Mouse (Mus musculus): ENCODE results near the gene Zbtb11. TPM values are rescaled to one million over a fixed set of nuclear protein-coding genes. Genes with fewer than 3 reads are reported as not detected.

Zbtb11 gene
- polyA plus RNA-seq, 1 experiment from 2014 or later = 18.4 TPM

DNA sequence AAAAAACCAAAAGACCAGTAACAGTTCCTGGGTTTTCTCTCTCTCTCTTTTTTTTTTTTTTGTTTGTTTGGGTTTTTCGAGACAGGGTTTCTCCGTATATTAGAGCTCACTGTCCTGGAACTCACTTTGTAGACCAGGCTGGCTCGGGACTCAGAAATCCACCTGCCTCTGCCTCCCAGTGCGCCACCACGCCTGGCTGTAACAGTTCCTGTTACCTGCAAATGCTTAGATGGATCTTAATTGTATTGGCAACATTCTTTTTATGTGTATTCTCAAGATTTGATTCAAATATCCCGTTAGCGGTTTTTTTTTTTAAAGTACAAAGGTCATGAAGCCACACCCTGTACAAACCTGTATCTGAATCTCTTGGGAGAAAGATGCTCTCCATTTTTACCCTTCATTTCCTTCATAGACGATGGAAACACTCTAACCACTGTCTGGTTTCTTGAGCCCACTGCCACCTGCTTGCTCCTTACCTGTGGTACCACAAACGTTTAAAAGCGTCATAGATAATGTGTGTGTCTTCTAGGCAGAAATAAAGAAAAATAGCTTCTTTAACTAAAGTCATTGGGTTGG, 969 bp upstream of the Zbtb11 start:
- Histone ChIP-seq H3K4me3 (peak overlapping the region; percentile 96), H3K9ac (no peak overlapping the region), H3K4me1 (peaks cover 10% of the 10 kb centered on the region), H3K36me3 (peaks cover 37% of the 10 kb centered on the region), H3K4me2 (replicated peaks) (peak overlapping the region; percentile 80), H3K27me3 (replicated peaks) (no peaks in the 10 kb centered on the region), H3K9me3 (no peaks in the 10 kb centered on the region), H3K27ac (no peak overlapping the region)
- 60% methylated on average over 10 of the region's 10 CpGs for WGBS
- ATAC-seq (ENCODE audit: low FRiP score, low read depth) = no peak

- ATAC-seq (ENCODE audit: low FRiP score, low read depth) = peak; percentile 78
- 0% methylated on average over 55 of the region's 55 CpGs for WGBS
- Histone ChIP-seq H3K9me3 (no peaks in the 10 kb centered on the region), H3K4me1 (peaks cover 10% of the 10 kb centered on the region), H3K4me2 (replicated peaks) (peak overlapping the region; percentile 80), H3K36me3 (peaks cover 27% of the 10 kb centered on the region), H3K9ac (peak overlapping the region; percentile 93), H3K27me3 (replicated peaks) (no peaks in the 10 kb centered on the region), H3K4me3 (peak overlapping the region; percentile 96), H3K27ac (peak overlapping the region; percentile 70)
These were observed 696 bp downstream of the Zbtb11 start for GRCm38 (mm10) chr16:55974256-55974902.

- Histone ChIP-seq H3K9ac (peak overlapping the region; percentile 93), H3K27me3 (replicated peaks) (no peaks in the 10 kb centered on the region), H3K4me3 (peak overlapping the region; percentile 96), H3K36me3 (peaks cover 22% of the 10 kb centered on the region), H3K4me1 (peaks cover 10% of the 10 kb centered on the region), H3K9me3 (no peaks in the 10 kb centered on the region), H3K27ac (peak overlapping the region; percentile 70), H3K4me2 (replicated peaks) (peak overlapping the region; percentile 80)
- 13% methylated on average over 14 of the region's 14 CpGs for WGBS
- no peak for ATAC-seq (ENCODE audit: low FRiP score, low read depth)
These were observed 1.2 kb downstream of the Zbtb11 start for GRCm38 (mm10) chr16:55974903-55975285.

DNA sequence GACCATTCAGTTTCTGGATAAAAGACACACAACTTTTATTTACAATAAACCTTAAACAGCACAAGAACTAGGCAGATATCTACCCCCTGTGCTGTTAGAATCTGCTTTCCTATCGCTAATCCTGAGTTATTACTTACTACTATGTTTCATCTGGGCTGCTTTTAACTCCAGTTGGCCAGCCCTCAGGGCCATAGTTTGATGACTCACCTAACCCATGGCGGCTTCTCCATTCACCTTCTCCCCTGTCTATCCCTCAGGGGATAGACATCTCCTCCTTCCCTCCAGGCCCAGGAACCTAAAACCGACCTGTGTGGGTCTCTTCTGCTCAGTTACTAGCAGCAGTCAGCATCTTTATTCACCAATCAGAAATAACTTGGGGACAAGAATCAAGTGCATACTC, 12.3 kb downstream of the Zbtb11 start:
- no peak overlapping the region for H3K9ac ChIP-seq
- H3K27me3 ChIP-seq (replicated peaks) = no peaks in the 10 kb centered on the region
- no peak for ATAC-seq (ENCODE audit: low FRiP score, low read depth)
- no peak overlapping the region for H3K4me2 ChIP-seq (replicated peaks)
- no peaks in the 10 kb centered on the region for H3K9me3 ChIP-seq
- no peaks in the 10 kb centered on the region for H3K4me1 ChIP-seq
- WGBS = 94% methylated on average over 3 of the region's 3 CpGs
- peaks cover 18% of the 10 kb centered on the region for H3K36me3 ChIP-seq
- H3K4me3 ChIP-seq = no peak overlapping the region
- no peak overlapping the region for H3K27ac ChIP-seq

GRCm38 (mm10) chr16:55990311-55990710, 16.6 kb downstream of the Zbtb11 start:
- no peak for ATAC-seq (ENCODE audit: low FRiP score, low read depth)
- Histone ChIP-seq H3K4me1 (no peaks in the 10 kb centered on the region), H3K9ac (no peak overlapping the region), H3K27ac (no peak overlapping the region), H3K4me2 (replicated peaks) (no peak overlapping the region), H3K36me3 (peaks cover 36% of the 10 kb centered on the region), H3K9me3 (no peaks in the 10 kb centered on the region), H3K27me3 (replicated peaks) (no peaks in the 10 kb centered on the region), H3K4me3 (no peak overlapping the region)
- 94% methylated on average over 4 of the region's 4 CpGs for WGBS

- no peak for ATAC-seq (ENCODE audit: low FRiP score, low read depth)
- WGBS = 96% methylated on average over 2 of the region's 2 CpGs
- Histone ChIP-seq H3K4me1 (no peaks in the 10 kb centered on the region), H3K36me3 (peaks cover 42% of the 10 kb centered on the region), H3K27me3 (replicated peaks) (no peaks in the 10 kb centered on the region), H3K4me3 (no peak overlapping the region), H3K9ac (no peak overlapping the region), H3K27ac (no peak overlapping the region), H3K4me2 (replicated peaks) (no peak overlapping the region), H3K9me3 (no peaks in the 10 kb centered on the region)
These were observed 20.6 kb downstream of the Zbtb11 start for GRCm38 (mm10) chr16:55994235-55994634.

DNA sequence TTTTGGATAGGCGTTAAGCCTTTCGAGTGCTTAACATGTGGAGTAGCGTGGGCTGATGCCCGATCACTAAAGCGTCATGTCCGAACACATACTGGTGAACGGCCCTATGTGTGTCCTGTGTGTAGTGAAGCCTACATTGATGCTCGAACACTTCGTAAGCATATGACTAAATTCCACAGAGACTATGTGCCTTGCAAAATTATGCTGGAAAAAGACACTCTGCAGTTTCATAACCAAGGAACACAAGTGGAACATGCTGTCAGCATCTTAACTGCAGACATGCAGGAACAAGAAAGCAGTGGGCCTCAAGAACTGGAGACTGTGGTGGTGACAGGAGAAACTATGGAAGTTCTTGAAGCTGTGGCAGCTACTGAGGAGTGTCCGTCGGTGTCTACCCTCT, 33.1 kb downstream of the Zbtb11 start:
- WGBS = 95% methylated on average over 11 of the region's 11 CpGs
- no peak overlapping the region for H3K4me3 ChIP-seq
- no peak overlapping the region for H3K4me2 ChIP-seq (replicated peaks)
- peaks cover 47% of the 10 kb centered on the region for H3K36me3 ChIP-seq
- H3K27me3 ChIP-seq (replicated peaks) = no peaks in the 10 kb centered on the region
- no peaks in the 10 kb centered on the region for H3K9me3 ChIP-seq
- ATAC-seq (ENCODE audit: low FRiP score, low read depth) = no peak
- no peak overlapping the region for H3K9ac ChIP-seq
- no peaks in the 10 kb centered on the region for H3K4me1 ChIP-seq
- H3K27ac ChIP-seq = no peak overlapping the region

DNA sequence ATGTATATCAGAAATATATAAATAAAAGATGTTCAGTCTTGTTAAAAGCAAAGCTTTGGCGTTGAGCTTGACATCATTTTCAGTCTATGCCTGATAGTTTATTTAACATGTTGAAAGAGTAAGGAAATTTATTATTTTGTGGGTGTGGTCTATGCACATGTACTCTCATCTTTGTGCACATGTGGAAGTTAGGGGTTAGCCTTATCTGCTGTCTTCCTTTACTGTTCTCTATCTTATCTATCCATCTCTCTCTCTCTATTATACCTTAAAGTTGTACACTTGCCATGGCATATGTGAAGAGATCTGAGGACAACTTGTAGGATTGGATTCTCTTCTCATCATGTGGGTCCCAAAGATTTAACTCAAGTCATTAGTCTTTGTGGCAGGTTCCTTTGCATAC, 35.2 kb downstream of the Zbtb11 start:
- no peak overlapping the region for H3K4me3 ChIP-seq
- H3K36me3 ChIP-seq = peaks cover 35% of the 10 kb centered on the region
- H3K4me2 ChIP-seq (replicated peaks) = no peak overlapping the region
- no peak for ATAC-seq (ENCODE audit: low FRiP score, low read depth)
- 91% methylated on average over 1 of the region's 1 CpGs for WGBS
- H3K4me1 ChIP-seq = no peaks in the 10 kb centered on the region
- H3K27ac ChIP-seq = no peak overlapping the region
- H3K9ac ChIP-seq = no peak overlapping the region
- no peaks in the 10 kb centered on the region for H3K9me3 ChIP-seq
- no peaks in the 10 kb centered on the region for H3K27me3 ChIP-seq (replicated peaks)

DNA sequence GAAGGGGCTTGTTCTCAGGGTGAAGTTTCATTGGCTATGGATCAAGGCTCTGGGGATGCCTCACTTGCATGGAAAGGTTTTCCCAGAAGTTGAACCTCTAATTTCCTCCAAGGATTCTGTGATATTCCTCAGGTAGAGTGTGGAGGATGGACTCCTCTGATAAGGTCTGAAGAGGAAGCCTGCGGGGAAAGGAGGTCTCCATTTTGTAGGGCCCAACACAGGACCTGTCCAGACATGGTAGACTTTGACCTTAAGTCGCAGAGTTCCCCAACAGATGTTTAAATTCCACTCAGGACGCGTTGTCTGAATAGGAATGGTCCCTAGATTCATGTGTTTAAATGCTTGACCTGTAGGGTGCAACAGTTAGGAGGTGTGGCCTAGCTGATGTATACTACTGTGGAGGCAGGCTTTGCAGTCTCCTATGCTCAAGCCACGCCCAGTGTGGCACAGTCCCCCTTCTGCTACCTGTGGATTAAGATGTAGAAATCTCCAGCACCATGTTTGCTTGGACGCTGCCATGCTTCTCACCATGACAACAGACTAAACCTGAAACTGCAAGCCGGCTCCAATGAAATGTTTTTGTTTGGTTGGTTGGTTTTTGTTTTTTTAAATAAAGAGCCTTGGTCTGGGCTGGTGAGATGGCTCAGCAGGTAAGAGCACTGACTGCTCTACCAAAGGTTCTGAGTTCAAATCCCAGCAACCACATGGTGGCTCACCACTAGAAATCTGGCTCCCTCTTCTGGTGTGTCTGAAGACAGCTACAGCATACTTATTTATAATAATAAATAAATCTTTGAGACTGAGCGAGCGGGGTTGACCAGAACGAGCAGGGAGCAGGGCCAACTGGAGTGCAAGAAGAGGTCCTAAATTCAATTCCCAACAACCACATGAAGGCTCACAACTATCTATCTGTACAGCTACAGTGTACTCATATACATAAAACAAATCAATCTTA, 39.4 kb downstream of the Zbtb11 start:
- Histone ChIP-seq H3K36me3 (peaks cover 25% of the 10 kb centered on the region), H3K4me1 (no peaks in the 10 kb centered on the region), H3K27ac (no peak overlapping the region), H3K4me2 (replicated peaks) (no peak overlapping the region), H3K4me3 (no peak overlapping the region), H3K9ac (no peak overlapping the region), H3K27me3 (replicated peaks) (no peaks in the 10 kb centered on the region), H3K9me3 (no peaks in the 10 kb centered on the region)
- 91% methylated on average over 10 of the region's 10 CpGs for WGBS
- no peak for ATAC-seq (ENCODE audit: low FRiP score, low read depth)

- H3K27ac ChIP-seq = no peak overlapping the region
- H3K4me2 ChIP-seq (replicated peaks) = no peak overlapping the region
- H3K36me3 ChIP-seq = peaks cover 34% of the 10 kb centered on the region
- WGBS = 89% methylated on average over 7 of the region's 7 CpGs
- no peak overlapping the region for H3K4me3 ChIP-seq
- no peaks in the 10 kb centered on the region for H3K4me1 ChIP-seq
- no peaks in the 10 kb centered on the region for H3K27me3 ChIP-seq (replicated peaks)
- no peaks in the 10 kb centered on the region for H3K9me3 ChIP-seq
- no peak overlapping the region for H3K9ac ChIP-seq
- ATAC-seq (ENCODE audit: low FRiP score, low read depth) = no peak
These were observed 40.4 kb downstream of the Zbtb11 start for GRCm38 (mm10) chr16:56014076-56014475.

DNA sequence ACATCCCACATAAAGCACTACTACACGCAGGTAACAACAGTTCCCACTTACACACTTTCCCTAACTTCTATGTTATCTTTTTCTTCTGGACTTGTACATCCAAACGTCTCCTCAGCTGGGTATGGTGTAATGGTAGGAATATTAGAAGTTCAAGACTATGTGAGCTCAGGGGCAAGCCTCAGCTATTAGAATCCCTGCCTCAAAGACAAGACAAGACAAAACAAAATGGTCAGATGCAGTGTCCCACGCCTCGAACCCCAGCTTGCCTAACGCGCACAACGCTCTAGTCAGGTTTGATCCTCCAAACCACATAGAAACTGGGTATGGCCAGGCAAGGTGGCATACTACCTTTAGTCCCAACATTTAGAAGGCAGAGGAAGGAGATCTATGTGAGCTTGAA, 46.0 kb downstream of the Zbtb11 start:
- no peak for ATAC-seq (ENCODE audit: low FRiP score, low read depth)
- Histone ChIP-seq H3K9ac (no peak overlapping the region), H3K9me3 (no peaks in the 10 kb centered on the region), H3K4me1 (no peaks in the 10 kb centered on the region), H3K4me3 (no peak overlapping the region), H3K36me3 (peaks cover 42% of the 10 kb centered on the region), H3K4me2 (replicated peaks) (no peak overlapping the region), H3K27ac (no peak overlapping the region), H3K27me3 (replicated peaks) (no peaks in the 10 kb centered on the region)
- WGBS = 92% methylated on average over 7 of the region's 7 CpGs

DNA sequence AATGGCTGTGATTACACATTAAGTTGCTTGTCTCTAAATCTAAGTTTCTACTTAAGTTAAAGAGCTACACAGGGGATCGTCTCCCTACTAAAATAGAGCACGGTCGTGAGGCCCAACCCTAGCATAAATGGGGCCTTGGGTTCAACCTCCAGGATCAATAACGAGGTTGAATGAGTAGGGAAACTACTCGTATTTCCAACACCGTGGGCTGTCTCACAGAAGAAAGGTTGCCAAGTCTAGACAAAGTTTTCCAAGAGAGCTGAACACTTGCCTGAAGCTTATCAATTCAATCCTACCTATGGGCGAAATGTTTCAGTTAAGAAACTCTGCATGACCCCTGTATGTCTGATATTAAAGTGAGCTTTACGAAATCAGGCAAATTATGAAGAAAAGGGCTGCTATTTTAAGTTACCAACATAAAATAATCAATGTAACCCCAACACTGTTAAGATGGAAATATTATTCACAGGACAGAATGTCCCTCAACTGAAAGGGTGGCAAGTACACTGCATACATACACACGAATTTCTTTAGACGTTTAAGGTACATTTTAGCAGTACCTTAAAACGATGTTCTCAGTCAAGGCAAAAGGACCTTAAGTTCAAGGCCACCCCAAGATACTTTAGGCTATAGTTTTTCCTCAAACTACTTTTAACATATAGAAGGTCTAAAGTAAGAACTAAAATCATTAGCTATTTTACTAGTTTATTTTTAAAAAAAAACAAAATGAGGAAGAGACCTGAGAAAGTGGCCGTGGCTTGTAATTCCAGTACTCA, 54.4 kb downstream of the Zbtb11 start:
- no peak for ATAC-seq (ENCODE audit: low FRiP score, low read depth)
- H3K9me3 ChIP-seq = no peaks in the 10 kb centered on the region
- H3K4me3 ChIP-seq = peak overlapping the region; percentile 80
- H3K27ac ChIP-seq = no peak overlapping the region
- peak overlapping the region; percentile 66 for H3K4me2 ChIP-seq (replicated peaks)
- peak overlapping the region; percentile 95 for H3K9ac ChIP-seq
- peaks cover 11% of the 10 kb centered on the region for H3K36me3 ChIP-seq
- 53% methylated on average over 12 of the region's 12 CpGs for WGBS
- no peaks in the 10 kb centered on the region for H3K27me3 ChIP-seq (replicated peaks)
- H3K4me1 ChIP-seq = peaks cover 17% of the 10 kb centered on the region
